12 mouse cellular contexts compared by ENCODE assay signal in genomic region chr10:126430346-126430745, GRCm38 (mm10).
"Had no signal": no experiment of that assay in that cellular context is flagged by ENCODE, and none has a peak within 500 bp of the region (broad histone marks: within the 10 kb centered on the region; RNA-seq: fewer than 3 reads in every experiment).

No protein-coding gene starts in this region.

- H3K4me1 ChIP-seq: kidney, embryonic 15.5 days; limb, embryonic 10.5 days; liver, embryonic 15.5 days; midbrain, embryonic 13.5 days; stomach, embryonic 15.5 days had no signal

- H3K4me2 ChIP-seq: kidney, embryonic 15.5 days; liver, embryonic 11.5 days; liver, embryonic 15.5 days; midbrain, embryonic 13.5 days; stomach, embryonic 15.5 days had no signal

- H3K9me3 ChIP-seq: kidney, embryonic 15.5 days; limb, embryonic 10.5 days; liver, embryonic 15.5 days; midbrain, embryonic 13.5 days; stomach, embryonic 15.5 days had no signal

- ATAC-seq: lung, postnatal 0 days; midbrain, embryonic 13.5 days had no signal

- DNase-seq: kidney, postnatal 14 days; lung, adult 2 months; lung, postnatal 36 days; right cerebral cortex, postnatal 14 days; thymus, postnatal 4 days had no signal

- H3K27ac ChIP-seq: kidney, embryonic 15.5 days; limb, embryonic 10.5 days; liver, embryonic 15.5 days; midbrain, embryonic 13.5 days; stomach, embryonic 15.5 days had no signal

- H3K9ac ChIP-seq: kidney, embryonic 15.5 days; liver, embryonic 15.5 days; midbrain, embryonic 13.5 days; stomach, embryonic 15.5 days had no signal

- H3K36me3 ChIP-seq: kidney, embryonic 15.5 days; limb, embryonic 10.5 days; liver, embryonic 15.5 days; midbrain, embryonic 13.5 days; stomach, embryonic 15.5 days had no signal

- H3K4me3 ChIP-seq: kidney, embryonic 15.5 days; limb, embryonic 10.5 days; liver, embryonic 15.5 days; midbrain, embryonic 13.5 days; stomach, embryonic 15.5 days had no signal

- H3K27me3 ChIP-seq: kidney, embryonic 15.5 days; liver, embryonic 15.5 days; midbrain, embryonic 13.5 days; stomach, embryonic 15.5 days had no signal
